Comparison of ENCODE assay signal across 7 mouse cellular contexts in genomic region chr3:95024551-95024950, GRCm38 (mm10). TPM values are rescaled to one million over a fixed set of nuclear protein-coding genes. Genes with fewer than 3 reads are reported as not detected.
DNase-seq lines count a peak whose midpoint lies in the region; ATAC-seq lines count a peak whose summit lies in the region.

No protein-coding gene starts in this region.

- intact Hi-C loops in left cerebral cortex, postnatal 36 days (cut with DNase I): no loop called here

- H3K4me1 ChIP-seq in midbrain, embryonic 13.5 days (replicated peaks): peaks cover 12% of the 10 kb centered on the region
- no peaks in the 10 kb centered on the region for H3K4me1 ChIP-seq in midbrain, embryonic 14.5 days (ENCODE audit: control insufficient read depth, insufficient read depth, low read length)
- peaks cover 20 to 30% of the 10 kb centered on the region in 2 experiments for H3K4me1 ChIP-seq in heart, embryonic 14.5 days (ENCODE audit: control insufficient read depth in 2 of 2, insufficient read depth in 2 of 2, low read length in 2 of 2)

- H3K4me3 ChIP-seq in midbrain, embryonic 13.5 days (replicated peaks): no peak overlapping the region
- no peak overlapping the region for H3K4me3 ChIP-seq in midbrain, embryonic 14.5 days (replicated peaks; ENCODE audit: low read depth, low read length)
- H3K4me3 ChIP-seq in heart, embryonic 14.5 days (ENCODE audit: control insufficient read depth in 1 of 2, insufficient read depth in 1 of 2, low read depth in 1 of 2, low read length in 2 of 2): peak overlapping the region; percentile 17 to 30

- H3K27me3 ChIP-seq in midbrain, embryonic 13.5 days: no peaks in the 10 kb centered on the region
- no peaks in the 10 kb centered on the region for H3K27me3 ChIP-seq in midbrain, embryonic 14.5 days (ENCODE audit: control insufficient read depth, insufficient read depth, low read length)
- H3K27me3 ChIP-seq in heart, embryonic 14.5 days (ENCODE audit: control insufficient read depth, insufficient read depth, low read length): no peaks in the 10 kb centered on the region

- H3K9me3 ChIP-seq in midbrain, embryonic 13.5 days: no peaks in the 10 kb centered on the region
- H3K9me3 ChIP-seq in midbrain, embryonic 14.5 days (ENCODE audit: control insufficient read depth, low read length): no peaks in the 10 kb centered on the region
- H3K9me3 ChIP-seq in heart, embryonic 14.5 days (ENCODE audit: control insufficient read depth, low read length): no peaks in the 10 kb centered on the region

- H3K4me2 ChIP-seq in midbrain, embryonic 13.5 days (replicated peaks): no peak overlapping the region
- no peak overlapping the region for H3K4me2 ChIP-seq in midbrain, embryonic 14.5 days (ENCODE audit: low read length)
- peak overlapping the region; percentile 69 for H3K4me2 ChIP-seq in heart, embryonic 14.5 days (ENCODE audit: low read length)

- no peak overlapping the region for H3K27ac ChIP-seq in midbrain, embryonic 13.5 days
- no peak overlapping the region for H3K27ac ChIP-seq in midbrain, embryonic 14.5 days (replicated peaks; ENCODE audit: low read depth, low read length)
- peak overlapping the region; percentile 57 to 80 for H3K27ac ChIP-seq in heart, embryonic 14.5 days (replicated peaks in 1 of 2; ENCODE audit: control insufficient read depth in 1 of 2, insufficient read depth in 1 of 2, low read depth in 2 of 2, low read length in 2 of 2)

- no peak for DNase-seq in midbrain, embryonic 14.5 days
- peak; percentile 54 to 62 for DNase-seq in left cerebral cortex, postnatal 36 days (ENCODE audit: low spot score in 2 of 2)
- peak; percentile 37 for DNase-seq in ovary, postnatal 36 days (ENCODE audit: low spot score)
- no peak for DNase-seq in cerebellum, adult 8-10 months
- DNase-seq in kidney, postnatal 25 days: no peak

- peaks cover 3% of the 10 kb centered on the region; the same call in 1 of the 2 replicates for H3K36me3 ChIP-seq in midbrain, embryonic 13.5 days
- no peaks in the 10 kb centered on the region for H3K36me3 ChIP-seq in midbrain, embryonic 14.5 days (ENCODE audit: control insufficient read depth, insufficient read depth, low read length)
- peaks cover under 1% of the 10 kb centered on the region; the same call in 1 of the 2 replicates for H3K36me3 ChIP-seq in heart, embryonic 14.5 days (ENCODE audit: control insufficient read depth, insufficient read depth, low read length)

- ATAC-seq in midbrain, embryonic 13.5 days: no peak
- no peak for ATAC-seq in midbrain, embryonic 14.5 days (ENCODE audit: low FRiP score, low TSS enrichment)
- ATAC-seq in heart, embryonic 14.5 days (ENCODE audit: insufficient number of reproducible peaks, insufficient read depth, low FRiP score, low read depth): peak; percentile 65

- 29% methylated on average over 11 of the region's 11 CpGs for WGBS in midbrain, embryonic 13.5 days
- WGBS in midbrain, embryonic 14.5 days: 29% methylated on average over 11 of the region's 11 CpGs
- 6% methylated on average over 11 of the region's 11 CpGs for WGBS in heart, embryonic 14.5 days

- H3K9ac ChIP-seq in midbrain, embryonic 13.5 days (replicated peaks): peak overlapping the region; percentile 1; the same call in 1 of the 2 replicates
- no peak overlapping the region for H3K9ac ChIP-seq in midbrain, embryonic 14.5 days (replicated peaks; ENCODE audit: low read length)
- H3K9ac ChIP-seq in heart, embryonic 14.5 days (ENCODE audit: low read length): peak overlapping the region; percentile 65

RNA-seq across cellular contexts. Expression of gene Zfp687, which starts 9.3 kb away (rescaled TPM):
- 26.2 and 28.1 TPM in 2 replicates for polyA plus RNA-seq in midbrain, embryonic 13.5 days (2015; fragmentation: Nextera tagmentation; extraction: Ambion mirVana)
- 22.5 and 30.0 TPM in 2 replicates for polyA plus RNA-seq in midbrain, embryonic 14.5 days (2014; fragmentation: Nextera tagmentation; extraction: Ambion mirVana)
- 13.5 and 16.9 TPM in 2 replicates for polyA plus RNA-seq in heart, embryonic 14.5 days (2014; fragmentation: Nextera tagmentation; extraction: Ambion mirVana)
- 10 to 100 TPM; 24.0 to 26.1 TPM for total RNA-seq in left cerebral cortex, postnatal 36 days (2021)

RNA-seq across cellular contexts. Expression of gene Psmd4, which starts 17.9 kb away (rescaled TPM):
- polyA plus RNA-seq in midbrain, embryonic 13.5 days (2015; fragmentation: Nextera tagmentation; extraction: Ambion mirVana): 293 and 295 TPM in 2 replicates
- 258 and 282 TPM in 2 replicates for polyA plus RNA-seq in midbrain, embryonic 14.5 days (2014; fragmentation: Nextera tagmentation; extraction: Ambion mirVana)
- 176 and 188 TPM in 2 replicates for polyA plus RNA-seq in heart, embryonic 14.5 days (2014; fragmentation: Nextera tagmentation; extraction: Ambion mirVana)
- total RNA-seq in left cerebral cortex, postnatal 36 days (2021): 100 to 1,000 TPM; 143 to 149 TPM

RNA-seq across cellular contexts. Expression of gene Pi4kb, which starts 50.0 kb away (rescaled TPM):
- 24.7 and 25.3 TPM in 2 replicates for polyA plus RNA-seq in midbrain, embryonic 13.5 days (2015; fragmentation: Nextera tagmentation; extraction: Ambion mirVana)
- 24.3 and 28.7 TPM in 2 replicates for polyA plus RNA-seq in midbrain, embryonic 14.5 days (2014; fragmentation: Nextera tagmentation; extraction: Ambion mirVana)
- polyA plus RNA-seq in heart, embryonic 14.5 days (2014; fragmentation: Nextera tagmentation; extraction: Ambion mirVana): 17.4 and 21.8 TPM in 2 replicates
- 10 to 100 TPM; 55.4 to 57.1 TPM for total RNA-seq in left cerebral cortex, postnatal 36 days (2021)

Comparison
In these comparisons a context has a peak if more than half of its experiments do, and no peak if none do; other contexts are left out.
1. H3K27ac ChIP-seq: peak in heart, embryonic 14.5 days (2 of 2); none in midbrain, embryonic 13.5 days (single experiment) and midbrain, embryonic 14.5 days (single experiment).
2. H3K4me3 ChIP-seq: peak in heart, embryonic 14.5 days (2 of 2); none in midbrain, embryonic 13.5 days (single experiment) and midbrain, embryonic 14.5 days (single experiment).
3. DNase-seq: peak in left cerebral cortex, postnatal 36 days (2 of 2) and ovary, postnatal 36 days (single experiment); none in midbrain, embryonic 14.5 days (single experiment), cerebellum, adult 8-10 months (single experiment) and kidney, postnatal 25 days (0 of 2).